Mouse (Mus musculus): ENCODE measurements around the gene Shisa7.
A peak's percentile ranks its signal among the peaks of the same experiment; 100 is the strongest.
"Not testable (repeated sequence)": the region's sequence is repeated elsewhere in the genome, so short reads cannot be mapped to it uniquely, and the experiment has no call there.

Shisa7 gene

DNA sequence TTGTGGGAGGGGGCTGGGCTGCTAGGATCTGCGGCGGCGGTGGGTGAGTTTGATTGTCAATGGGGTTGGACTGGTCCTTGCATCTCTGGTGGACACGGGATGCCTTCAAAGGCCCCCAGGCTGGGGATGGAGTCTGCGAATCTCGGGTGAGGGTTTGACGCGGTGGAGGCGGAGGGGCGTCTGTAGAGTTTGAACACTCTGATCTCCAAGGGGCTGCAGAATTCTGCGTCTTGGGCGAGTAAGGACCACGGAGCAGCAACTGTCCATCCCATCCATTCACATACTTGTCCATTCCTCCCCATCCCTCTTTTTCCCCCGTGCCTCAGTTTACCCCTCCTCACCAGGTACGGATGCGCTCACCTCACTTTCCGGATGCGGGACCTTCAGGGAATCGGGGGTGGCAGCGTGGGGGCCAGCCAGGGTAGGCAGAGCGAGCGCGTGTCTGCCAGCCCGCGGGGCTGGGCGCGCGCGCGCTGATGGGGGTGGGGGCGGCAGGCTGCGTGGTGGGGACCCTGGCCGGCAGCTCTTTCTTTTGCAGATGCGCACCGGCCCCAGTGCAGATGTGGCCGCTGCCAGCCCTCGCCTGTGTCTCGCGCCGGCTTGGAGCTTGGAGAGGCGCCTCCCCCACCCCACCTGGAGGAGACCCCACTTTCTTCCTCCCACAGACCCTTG lies at the start of gene Shisa7:
TSS of gene Shisa7 (minus strand) at position 452 of the 672 bp plus-strand sequence.
- DNase-seq (ENCODE audit: low spot score), result no peak

DNA sequence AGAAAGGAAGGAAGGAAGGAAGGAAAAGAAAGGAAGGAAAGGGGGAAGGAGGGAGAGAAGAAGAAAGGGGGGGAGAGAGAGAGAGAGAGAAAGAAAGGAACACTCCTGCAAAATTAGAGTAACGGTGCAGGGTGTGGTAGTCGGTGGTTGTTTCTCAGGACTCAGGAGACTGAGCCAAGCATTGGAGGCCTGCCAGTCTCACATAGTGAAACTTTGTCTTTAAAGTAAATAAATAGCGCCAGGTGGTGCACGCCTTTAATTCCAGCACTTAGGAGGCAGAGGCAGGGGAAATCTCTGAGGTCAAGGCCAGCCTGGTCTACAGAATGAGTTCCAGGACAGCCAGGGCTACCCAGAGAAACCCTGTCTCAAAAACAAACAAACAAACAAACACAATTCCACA lies 42.2 kb upstream of the Shisa7 start:
- DNase-seq (ENCODE audit: low spot score), result no peak

DNA sequence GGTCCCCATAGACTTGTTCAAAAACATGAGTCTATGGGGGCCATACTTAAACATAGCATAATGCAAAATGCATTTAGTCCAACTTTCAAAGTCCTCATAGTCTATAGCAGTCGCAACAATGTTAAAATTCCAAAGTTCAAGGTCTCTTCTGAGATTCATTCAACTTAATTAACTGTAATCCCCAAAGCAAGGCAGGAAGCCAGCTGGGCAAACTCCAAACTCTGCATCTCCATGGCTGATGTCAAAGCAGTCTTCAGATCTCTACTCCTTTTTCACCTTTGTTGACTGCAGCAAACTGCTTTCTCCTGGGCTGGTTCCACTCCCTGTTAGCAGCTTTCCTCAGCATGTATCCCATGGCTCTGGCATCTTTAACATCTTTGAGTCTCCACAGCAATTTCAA lies 34.5 kb upstream of the Shisa7 start:
- not testable (repeated sequence) for DNase-seq (ENCODE audit: low spot score)

DNA sequence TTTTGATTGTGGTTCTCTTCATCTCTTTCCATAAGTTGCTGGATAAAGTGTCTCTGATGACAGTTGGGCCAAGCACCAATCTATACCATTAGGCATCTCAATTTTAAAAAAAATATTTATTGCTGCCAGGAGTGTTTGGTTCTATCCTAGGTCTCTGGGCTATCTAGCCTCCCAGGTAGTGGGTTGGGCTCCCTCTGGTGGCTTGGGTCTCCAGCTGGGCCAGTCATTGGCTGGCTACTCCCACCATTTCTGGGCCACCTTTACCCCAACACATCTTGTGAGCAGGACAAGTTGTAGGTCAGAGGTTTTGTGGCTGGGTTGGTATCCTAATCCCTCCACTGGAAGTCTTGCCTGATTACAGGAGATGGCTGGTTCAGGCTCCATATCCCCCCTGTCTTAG lies 33.7 kb upstream of the Shisa7 start:
- peak; percentile 22 for DNase-seq (ENCODE audit: low spot score)

DNA sequence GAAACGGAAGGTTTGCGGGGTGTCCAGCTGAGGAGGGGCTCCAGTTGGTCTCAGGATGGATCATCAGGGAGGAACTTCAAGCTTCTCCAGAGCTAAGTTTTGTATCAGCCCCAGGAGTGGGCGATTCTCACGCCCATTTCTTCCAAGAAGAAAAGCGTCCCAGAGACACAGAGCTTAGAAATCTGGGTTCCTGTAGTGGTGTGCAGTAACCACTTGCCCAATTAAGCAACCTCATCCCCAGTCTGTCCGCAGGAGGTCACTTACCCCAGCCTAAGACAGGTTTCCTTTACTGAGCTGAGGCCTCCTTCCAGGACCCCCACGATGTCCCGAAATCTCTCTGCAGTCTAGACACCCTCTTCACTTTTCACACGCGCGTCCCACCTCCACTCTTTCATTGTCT lies 32.7 kb upstream of the Shisa7 start:
- DNase-seq (ENCODE audit: low spot score), result no peak

DNA sequence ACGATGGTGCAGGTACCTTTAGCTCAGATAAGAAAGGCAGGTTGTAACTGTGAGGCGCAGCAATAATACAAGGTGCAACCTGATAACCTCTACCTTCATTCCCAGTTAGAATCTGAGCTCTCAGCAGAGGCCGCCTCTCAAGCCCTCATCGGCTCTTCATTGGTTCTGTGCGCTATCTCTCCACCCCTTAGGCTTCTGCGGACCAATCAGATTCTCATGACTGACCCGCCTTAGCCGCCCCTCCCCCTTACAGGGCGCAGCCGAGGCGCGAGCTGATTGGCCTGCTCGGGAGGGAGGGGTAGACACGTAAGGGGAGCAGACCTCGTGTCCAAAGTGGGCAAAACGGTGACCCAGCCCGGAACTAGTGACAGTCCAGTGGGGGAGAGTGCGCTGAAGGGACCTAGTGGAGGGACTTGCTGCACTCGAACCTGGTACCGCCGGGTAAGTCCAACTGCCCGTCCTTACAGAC lies 32.3 kb upstream of the Shisa7 start, which contains the start of gene Isoc2a:
TSS of gene Isoc2a (plus strand) at position 401 of the 469 bp plus-strand sequence.
- peak; percentile 86 for DNase-seq (ENCODE audit: low spot score)

DNA sequence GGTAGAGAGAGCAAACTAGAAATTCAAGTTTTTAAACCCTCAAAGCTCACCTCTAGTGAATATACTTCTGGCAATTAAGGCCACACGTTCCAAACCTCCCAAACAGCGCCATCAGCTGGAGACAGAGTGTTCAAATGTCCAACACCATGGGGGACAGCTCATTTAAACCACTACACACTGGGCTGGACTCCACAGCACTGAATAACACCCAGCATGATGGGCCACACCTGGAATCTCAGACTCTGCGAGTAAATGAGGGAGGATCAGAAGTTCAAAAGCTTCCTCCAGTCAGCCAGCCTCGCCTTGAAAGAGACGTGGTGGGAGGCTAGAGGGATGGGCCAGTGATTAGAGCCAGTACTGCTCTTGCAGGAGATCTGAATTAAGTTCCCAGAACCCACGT lies 25.6 kb upstream of the Shisa7 start, which contains the start of gene Isoc2b:
TSS of gene Isoc2b (minus strand) at position 126 of the 400 bp plus-strand sequence.
- no peak for DNase-seq (ENCODE audit: low spot score)

DNA sequence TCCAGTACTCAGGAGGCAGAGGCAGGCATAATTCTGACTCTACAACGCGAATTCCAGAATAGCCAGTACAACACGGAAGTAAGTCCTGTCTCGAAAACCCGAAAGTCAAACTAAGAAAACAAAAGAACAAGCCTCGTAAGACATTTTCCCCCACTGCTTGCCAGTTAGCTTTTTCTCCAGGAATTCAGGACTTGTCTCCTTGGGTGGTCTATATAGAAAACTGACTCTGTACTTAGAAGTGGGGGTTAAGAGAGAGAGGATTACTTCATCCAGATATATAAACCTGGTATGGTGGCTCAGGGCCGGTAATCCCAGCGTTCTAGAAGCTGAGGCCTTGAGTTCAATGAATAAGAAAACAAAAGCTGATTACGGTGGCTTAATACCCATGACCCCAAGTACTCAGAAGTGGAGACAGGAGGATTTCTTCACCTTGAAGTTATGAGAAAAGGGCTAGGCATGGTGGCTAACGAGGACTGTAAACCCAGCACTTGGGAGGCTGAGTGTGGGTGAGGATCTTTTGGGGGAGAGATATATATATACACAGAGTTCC lies 22.2 kb upstream of the Shisa7 start:
- no peak for DNase-seq (ENCODE audit: low spot score)

DNA sequence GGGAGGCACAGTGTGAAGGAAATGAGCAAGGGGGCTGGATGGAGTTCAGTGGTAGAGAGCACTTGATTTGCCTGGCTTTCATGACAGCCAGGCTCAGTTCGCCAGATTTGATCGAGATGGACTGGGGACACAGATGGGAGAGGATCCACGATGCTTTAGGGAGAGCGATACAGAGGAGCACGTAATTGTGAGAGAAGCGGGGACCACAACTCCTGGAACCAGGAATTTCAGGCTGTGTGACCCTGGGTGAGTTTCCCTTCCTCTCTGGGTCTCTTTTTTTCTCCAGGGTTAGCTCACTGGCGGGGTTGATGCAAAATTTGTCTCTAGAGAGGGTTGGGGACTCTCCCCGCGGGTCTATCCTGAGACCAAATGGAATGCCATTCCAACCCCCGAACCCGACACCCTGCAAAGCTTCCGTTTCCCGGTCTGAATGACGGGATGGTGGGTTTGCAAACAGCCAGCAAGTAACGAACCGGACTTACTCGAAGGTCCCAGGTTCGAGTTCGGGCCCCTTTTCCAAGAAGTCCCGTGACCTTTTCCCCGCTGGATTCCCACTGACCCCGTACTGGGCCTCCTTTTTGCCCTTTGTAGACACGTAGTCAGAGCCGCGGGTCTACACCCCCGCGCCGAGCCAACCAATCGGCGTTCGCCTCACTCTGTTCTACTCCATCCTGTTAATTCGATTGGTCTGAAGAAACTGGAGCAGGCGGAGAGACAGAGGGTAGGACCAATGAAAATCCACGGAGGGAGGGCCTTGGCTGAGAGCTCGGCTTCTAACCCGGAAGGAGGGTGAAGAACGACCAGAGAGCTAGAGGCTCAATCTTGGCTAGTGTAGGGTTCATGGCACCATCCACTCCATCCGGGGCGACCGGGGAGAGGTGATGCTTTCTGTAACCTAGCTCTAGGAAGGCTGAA lies 21.3 kb upstream of the Shisa7 start:
- DNase-seq (ENCODE audit: low spot score), result peak; percentile 95

DNA sequence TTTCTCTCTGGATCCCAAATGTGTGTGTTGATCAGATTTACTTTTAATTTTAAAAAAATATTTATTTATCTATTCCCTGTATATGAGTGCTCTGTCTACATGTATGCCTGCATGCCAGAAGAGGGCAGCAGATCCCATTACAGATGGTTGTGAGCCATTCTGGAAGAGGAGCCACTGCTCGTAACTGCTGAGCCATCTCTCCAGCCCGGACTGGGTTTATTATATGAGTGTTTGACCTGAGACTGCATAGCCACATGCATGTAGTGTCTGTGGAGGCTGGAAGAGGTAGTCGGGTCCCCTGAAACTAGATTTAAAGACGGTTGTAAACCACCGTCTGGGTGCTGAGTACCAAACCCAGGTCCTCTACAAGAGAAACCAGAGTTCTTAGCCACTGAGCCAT lies 20.6 kb upstream of the Shisa7 start:
- DNase-seq (ENCODE audit: low spot score), result peak; percentile 37

DNA sequence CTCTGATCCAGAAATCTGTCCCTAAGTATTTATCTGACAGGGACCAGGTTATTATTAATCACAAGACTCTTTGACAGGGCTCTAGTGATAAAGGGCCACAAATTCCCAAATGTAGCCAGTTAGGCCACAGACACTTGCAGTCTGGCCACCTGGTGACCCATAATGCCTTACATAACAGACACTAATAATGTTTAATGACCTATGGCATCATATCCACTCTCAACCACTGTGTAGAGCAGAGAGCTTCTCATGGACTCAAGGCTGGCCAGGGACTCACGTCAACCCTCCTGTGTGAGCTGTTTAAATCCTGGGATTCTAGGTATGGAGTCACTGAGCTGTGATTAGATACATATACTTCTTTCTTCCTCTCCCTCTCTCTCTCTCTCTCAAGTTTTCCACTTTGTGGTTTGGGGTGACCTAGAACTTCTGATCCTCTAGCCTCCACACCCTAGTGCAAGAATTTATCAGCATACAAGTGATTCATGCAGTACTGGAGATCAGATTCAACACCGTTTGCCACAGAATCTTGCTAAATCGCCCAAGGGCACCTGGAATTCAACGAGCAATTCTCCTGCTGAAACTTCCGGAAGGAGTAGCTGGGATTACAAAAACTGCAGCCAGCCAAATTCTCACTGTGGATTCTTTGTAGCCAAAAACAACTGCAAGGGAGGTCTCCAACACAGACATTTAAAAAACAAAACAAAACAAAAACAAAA lies 19.8 kb upstream of the Shisa7 start:
- no peak for DNase-seq (ENCODE audit: low spot score)

DNA sequence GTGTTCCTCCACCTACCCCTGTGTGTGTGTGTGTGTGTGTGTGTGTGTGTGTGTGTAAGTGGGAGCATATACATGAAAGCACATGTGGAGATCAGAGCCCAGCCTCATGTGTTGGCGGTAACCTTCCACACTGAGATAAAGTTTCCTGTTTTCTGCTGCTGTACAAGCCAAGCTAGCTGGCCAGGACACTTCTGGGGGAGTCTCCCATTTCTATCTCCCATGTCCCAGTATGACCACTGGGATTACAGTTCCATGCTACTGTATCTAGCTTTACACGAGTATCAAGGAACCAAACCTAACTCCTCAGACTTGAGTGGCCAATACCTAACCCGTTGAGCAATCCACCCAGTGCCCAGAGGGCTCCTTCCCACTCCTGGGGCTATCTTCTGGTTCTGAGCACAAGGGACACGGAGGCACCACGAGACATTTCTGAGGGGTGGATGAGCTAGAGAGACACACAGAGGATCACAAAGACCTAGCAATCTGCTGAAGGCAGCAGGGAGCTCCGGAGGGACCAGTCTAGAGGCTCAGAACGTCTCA lies 19.1 kb upstream of the Shisa7 start:
- no peak for DNase-seq (ENCODE audit: low spot score)

DNA sequence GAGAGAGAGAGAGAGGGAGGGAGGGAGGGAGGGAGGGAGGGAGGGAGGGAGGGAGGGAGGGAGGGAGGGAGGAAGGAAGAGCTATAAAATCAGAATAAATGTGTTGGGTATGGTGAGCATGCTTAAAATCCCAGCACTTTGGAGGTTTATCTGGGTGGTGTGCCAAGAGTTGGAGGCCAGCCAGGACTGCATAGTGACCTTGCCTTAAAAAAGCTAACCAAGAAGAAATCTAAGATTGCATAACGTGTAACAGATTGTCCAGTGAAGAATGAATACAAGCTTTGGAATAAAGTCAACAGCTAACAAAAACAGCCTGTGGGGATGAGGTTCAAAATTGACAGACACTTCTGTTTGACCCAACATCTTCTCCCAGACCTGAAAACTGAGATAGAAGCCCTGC lies 18.5 kb upstream of the Shisa7 start:
- no peak for DNase-seq (ENCODE audit: low spot score)

DNA sequence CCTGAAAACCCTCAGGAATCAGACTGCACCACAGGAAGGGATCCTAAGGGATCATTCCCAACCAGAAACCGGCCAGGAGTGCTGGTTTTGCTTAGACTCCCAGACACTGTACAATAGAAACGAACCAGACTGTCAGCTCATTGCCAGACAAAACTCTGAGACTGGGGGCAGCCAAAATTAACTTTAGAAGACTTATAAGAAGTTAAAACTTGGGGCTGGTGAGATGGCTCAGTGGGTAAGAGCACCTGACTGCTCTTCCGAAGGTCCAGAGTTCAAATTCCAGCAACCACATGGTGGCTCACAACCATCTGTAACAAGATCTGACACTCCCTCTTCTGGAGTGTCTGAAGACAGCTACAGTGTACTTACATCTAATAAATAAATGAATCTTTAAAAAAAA lies 16.4 kb upstream of the Shisa7 start:
- not testable (repeated sequence) for DNase-seq (ENCODE audit: low spot score)

DNA sequence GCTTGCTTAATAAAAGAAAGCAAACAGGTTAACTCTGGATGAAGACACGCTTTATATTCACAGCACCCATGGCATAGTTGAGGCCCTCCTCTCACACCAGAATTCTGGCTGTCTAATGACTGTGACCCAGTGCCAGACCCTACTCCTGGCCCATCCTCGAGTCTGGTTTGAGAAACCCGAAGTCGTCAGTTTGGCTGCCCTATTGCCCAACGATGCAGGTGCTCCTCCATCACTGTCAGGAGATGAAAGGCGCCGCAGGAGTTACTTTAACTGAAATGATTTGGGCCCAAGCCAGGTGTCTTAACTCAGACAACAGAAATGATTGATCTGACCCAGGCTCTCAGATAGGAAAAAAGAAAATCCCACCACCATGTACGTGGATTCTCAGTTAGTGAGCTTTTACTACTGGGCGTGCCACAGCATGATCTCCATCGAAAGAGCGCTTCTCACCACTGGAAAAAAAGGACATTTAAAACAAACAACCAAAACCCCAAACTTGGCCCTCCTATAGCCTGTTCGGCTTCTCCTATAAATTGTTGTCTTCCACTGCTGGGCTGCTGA lies 15.0 kb upstream of the Shisa7 start:
- no peak for DNase-seq (ENCODE audit: low spot score)

DNA sequence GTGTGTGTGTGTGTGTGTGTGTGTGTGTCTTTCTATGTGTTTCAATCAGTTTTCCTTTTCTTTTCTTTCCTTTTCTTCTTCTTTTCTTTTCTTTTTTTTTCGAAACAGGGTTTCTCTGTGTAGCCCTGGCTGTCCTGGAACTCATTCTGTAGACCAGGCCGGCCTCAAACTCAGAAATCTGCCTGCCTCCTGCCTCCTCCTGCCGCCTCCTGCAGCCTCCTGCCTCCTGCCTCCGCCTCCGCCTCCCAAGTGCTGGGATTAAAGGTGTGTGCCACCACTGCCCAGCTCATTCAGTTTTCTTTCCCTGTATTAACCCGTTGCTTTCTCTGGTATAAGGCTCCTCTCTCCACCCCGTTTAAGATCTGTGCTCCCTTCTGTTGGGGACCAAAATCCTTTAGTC lies 12.8 kb upstream of the Shisa7 start:
- DNase-seq (ENCODE audit: low spot score), result no peak

DNA sequence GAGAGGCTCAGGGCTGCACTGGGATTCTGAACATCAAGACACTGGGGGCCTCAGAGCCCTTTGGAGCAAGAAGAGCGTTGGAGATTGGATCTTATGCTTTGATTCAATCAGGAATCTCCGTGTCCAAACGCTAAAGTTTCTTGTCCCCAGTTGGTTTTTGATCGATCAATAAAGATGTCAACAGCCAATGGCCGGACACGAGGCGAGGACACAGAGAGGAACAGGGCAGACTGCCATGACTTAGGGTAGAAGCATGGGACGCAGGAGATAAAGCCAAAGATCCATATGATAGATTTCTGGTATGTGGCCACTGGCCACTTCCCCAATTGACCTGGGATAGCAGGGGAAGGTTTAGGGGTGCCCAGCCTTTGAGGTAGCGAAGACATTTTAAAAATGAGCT lies 12.0 kb upstream of the Shisa7 start:
- no peak for DNase-seq (ENCODE audit: low spot score)

DNA sequence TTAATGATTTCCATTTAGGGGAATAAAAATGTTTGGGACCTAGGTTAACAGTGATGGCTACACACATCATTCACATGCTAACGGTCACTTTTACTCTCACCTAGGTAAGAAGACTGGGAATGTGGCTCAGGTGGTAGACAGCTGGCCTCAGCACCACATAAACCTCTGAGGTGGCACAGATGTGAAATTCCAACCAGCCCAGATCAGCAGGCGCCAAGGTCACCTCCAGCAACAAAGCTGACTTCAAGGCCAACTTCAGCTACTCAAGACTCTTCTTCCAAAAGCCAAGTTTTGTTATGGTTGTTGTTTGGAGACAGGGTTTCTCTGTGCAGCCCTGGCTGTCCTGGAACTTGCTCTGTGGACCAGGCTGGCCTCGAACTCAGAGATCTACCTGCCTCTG lies 9.1 kb upstream of the Shisa7 start:
- no peak for DNase-seq (ENCODE audit: low spot score)

DNA sequence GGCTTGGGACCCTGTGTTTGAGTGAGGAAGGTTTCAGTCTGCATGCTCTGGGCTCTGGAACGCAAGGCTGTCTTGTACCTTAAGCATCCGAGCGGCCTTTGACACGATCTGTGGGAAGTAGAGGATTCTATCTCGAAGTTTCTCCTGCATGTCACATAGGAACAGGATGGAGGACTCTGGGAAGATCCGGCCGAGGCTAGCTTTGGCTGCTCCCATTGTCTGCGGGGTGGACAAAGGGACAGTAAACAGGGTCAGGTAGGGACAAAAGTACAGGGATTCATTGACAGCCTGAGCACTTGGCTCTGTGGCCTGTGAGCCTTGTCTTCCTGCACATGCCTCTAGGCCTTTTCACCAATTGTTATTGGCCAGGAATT lies 6.8 kb upstream of the Shisa7 start:
- DNase-seq (ENCODE audit: low spot score), result no peak

DNA sequence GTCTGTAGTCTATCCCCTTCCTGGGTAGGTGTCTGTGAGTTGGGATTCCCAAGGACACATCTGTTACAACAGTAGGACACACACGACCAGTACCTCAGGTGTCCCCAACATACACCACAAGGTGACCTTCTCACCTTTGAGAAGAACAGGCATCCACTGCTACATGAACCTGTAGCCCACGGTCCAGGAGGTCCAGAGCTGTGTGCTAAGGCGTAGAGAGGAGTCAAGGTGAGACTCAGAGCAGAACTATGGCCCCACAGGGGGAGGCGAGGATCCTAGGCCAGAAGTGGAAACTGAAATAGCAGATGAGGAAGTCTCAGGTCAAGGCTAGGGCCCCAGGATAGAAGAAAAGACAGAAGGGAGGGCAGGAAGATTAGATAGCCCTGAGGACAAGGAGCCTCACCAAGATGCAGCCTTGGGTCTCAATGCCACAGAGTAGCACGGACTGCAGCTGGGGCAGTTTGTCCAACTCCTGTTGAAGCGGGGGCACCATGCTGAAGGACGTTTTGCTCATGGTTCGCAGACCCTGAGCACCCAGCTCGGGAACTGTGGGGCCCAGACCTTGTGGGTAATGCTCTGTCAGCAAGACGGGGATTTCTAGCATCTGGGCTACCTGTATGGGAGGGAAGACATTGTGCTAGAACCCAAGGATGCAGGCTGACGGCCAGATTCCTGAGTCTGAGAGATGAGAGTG lies 6.3 kb upstream of the Shisa7 start:
- no peak for DNase-seq (ENCODE audit: low spot score)

DNA sequence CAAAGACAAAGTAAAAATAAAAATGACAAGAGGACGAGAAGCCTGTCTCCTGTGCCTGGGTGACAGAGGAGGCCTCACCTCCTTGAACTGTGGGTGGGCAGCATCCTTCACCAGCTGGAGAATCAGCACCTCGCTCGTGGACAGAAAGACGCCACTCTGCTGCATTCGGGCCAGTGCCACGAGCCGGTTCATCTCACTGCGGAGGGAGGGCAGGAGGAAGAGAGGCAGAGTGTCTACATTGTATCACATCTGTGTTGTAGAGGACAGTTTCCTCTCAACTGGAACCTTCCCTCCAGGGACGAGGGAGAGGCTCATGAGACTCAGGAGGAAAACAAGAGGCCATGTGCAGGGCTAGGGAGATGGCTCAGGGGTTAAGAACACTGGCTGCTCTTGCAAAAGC lies 4.9 kb upstream of the Shisa7 start:
- DNase-seq (ENCODE audit: low spot score), result no peak
